Mouse (Mus musculus) embryonic fibroblast, embryonic 13.5 days (primary cell): ENCODE results near the gene Kcnj14. TPM values are rescaled to one million over a fixed set of nuclear protein-coding genes. Genes with fewer than 3 reads are reported as not detected.
A peak's percentile ranks its signal among the peaks of the same experiment; 100 is the strongest.

Experiments used
- H3K27ac ChIP-seq: 2 replicates; pipeline ENCODE4 v1.5.1; 2012; ENCODE audit warnings: low read length, control low read depth, inconsistent platforms; ENCODE audit not compliant: insufficient read depth
- H3K4me1 ChIP-seq: 2 replicates; pipeline ENCODE4 v1.6.1; 2011; ENCODE audit warnings: low read length; ENCODE audit not compliant: control insufficient read depth, insufficient read depth
- H3K4me3 ChIP-seq: 2 replicates; pipeline ENCODE4 v1.5.1; 2011; ENCODE audit warnings: mild to moderate bottlenecking, control low read depth, low read length; ENCODE audit not compliant: insufficient read depth
- CTCF ChIP-seq: IDR thresholded peaks from 2 replicates; pipeline ENCODE4 v1.5.1; 2011; ENCODE audit warnings: mild to moderate bottlenecking, control low read depth, low read length, moderate library complexity, borderline replicate concordance; ENCODE audit not compliant: insufficient read depth
- POLR2A ChIP-seq: IDR thresholded peaks from 2 replicates; pipeline ENCODE4 v1.6.1; 2011; ENCODE audit warnings: low read depth, mild to moderate bottlenecking, control low read depth, low read length, moderate library complexity
- polyA plus RNA-seq: library from polyadenylated mRNA; stranded (reverse); fragments of >200 nt; gene quantifications from 2 replicates; pipeline ENCODE4 v1.2.4, GENCODE M21; 2011; ENCODE audit warnings: low read depth; ENCODE audit not compliant: missing spikeins, insufficient read length

Gene Kcnj14
- polyA plus RNA-seq, 1 experiment, result not detected

- Histone ChIP-seq H3K4me1 (peaks cover 6% of the 10 kb centered on the region; the same call in 1 of the 2 replicates), H3K4me3 (peak within 1 kb of the TSS; percentile 98), H3K27ac (peak within 1 kb of the TSS; percentile 92)
- peak; percentile 80 for TF ChIP-seq POLR2A
- TF ChIP-seq CTCF, result no peak
These were observed 10.5 kb downstream of the Kcnj14 start, which contains the start of gene Cyth2 for GRCm38 (mm10) chr7:45813787-45814779. TSS of gene Cyth2 (minus strand) at chr7:45814581.

- H3K4me1 ChIP-seq, result peaks cover 6% of the 10 kb centered on the region; the same call in 1 of the 2 replicates
- no peak overlapping the region for H3K27ac ChIP-seq
- TF ChIP-seq POLR2A (no peak), CTCF (no peak)
- H3K4me3 ChIP-seq, result peak overlapping the region; percentile 98
These were observed 11.7 kb downstream of the Kcnj14 start for GRCm38 (mm10) chr7:45812921-45813320.

- Histone ChIP-seq H3K4me1 (peaks cover 6% of the 10 kb centered on the region; the same call in 1 of the 2 replicates), H3K27ac (no peak overlapping the region), H3K4me3 (no peak overlapping the region)
- no peak for TF ChIP-seq POLR2A
These were observed 15.1 kb downstream of the Kcnj14 start for GRCm38 (mm10) chr7:45809276-45810075.

- H3K27ac ChIP-seq, result no peak overlapping the region
- peaks cover 6% of the 10 kb centered on the region; the same call in 1 of the 2 replicates for H3K4me1 ChIP-seq
- TF ChIP-seq CTCF (no peak), POLR2A (no peak)
- H3K4me3 ChIP-seq, result no peak overlapping the region
These were observed 16.1 kb downstream of the Kcnj14 start for GRCm38 (mm10) chr7:45808471-45808870.

- Histone ChIP-seq H3K4me1 (peaks cover 13% of the 10 kb centered on the region), H3K27ac (no peak overlapping the region), H3K4me3 (no peak overlapping the region)
- TF ChIP-seq POLR2A (no peak; the same call in 1 of the 2 replicates), CTCF (no peak)
These were observed 18.6 kb downstream of the Kcnj14 start for GRCm38 (mm10) chr7:45805941-45806340.

- no peak for TF ChIP-seq POLR2A
- no peak for TF ChIP-seq CTCF
- peak overlapping the region; percentile 75 for H3K27ac ChIP-seq
- peaks cover 13% of the 10 kb centered on the region for H3K4me1 ChIP-seq
- no peak overlapping the region for H3K4me3 ChIP-seq
These were observed 22.0 kb downstream of the Kcnj14 start for GRCm38 (mm10) chr7:45802551-45802950.

- TF ChIP-seq CTCF, result peak; percentile 100
- no peak for TF ChIP-seq POLR2A
- H3K27ac ChIP-seq, result no peak overlapping the region
- H3K4me3 ChIP-seq, result no peak overlapping the region
- peaks cover 13% of the 10 kb centered on the region for H3K4me1 ChIP-seq
These were observed 23.2 kb downstream of the Kcnj14 start for GRCm38 (mm10) chr7:45801348-45801747.

- TF ChIP-seq POLR2A (no peak), CTCF (no peak)
- Histone ChIP-seq H3K4me1 (peaks cover 13% of the 10 kb centered on the region), H3K4me3 (no peak overlapping the region), H3K27ac (no peak overlapping the region)
These were observed 23.9 kb downstream of the Kcnj14 start for GRCm38 (mm10) chr7:45800546-45801204.

- Histone ChIP-seq H3K4me3 (no peak overlapping the region), H3K27ac (no peak overlapping the region), H3K4me1 (peaks cover 13% of the 10 kb centered on the region)
- TF ChIP-seq CTCF (no peak), POLR2A (no peak)
These were observed 24.6 kb downstream of the Kcnj14 start for GRCm38 (mm10) chr7:45800001-45800400.
